Mouse (Mus musculus): ENCODE measurements around the gene Gm5624.
"Not testable (repeated sequence)": the region's sequence is repeated elsewhere in the genome, so short reads cannot be mapped to it uniquely, and the experiment has no call there.

The Gm5624 gene

GRCm38 (mm10) chr14:44627737-44628136 is at the start of gene Gm5624:
TSS of gene Gm5624 (minus strand) at chr14:44627938.
- TF ChIP-seq GATA4 (IDR thresholded peaks at IDR 0.05; ENCODE audit: insufficient replicate concordance, low read length) = not testable (repeated sequence)

DNA sequence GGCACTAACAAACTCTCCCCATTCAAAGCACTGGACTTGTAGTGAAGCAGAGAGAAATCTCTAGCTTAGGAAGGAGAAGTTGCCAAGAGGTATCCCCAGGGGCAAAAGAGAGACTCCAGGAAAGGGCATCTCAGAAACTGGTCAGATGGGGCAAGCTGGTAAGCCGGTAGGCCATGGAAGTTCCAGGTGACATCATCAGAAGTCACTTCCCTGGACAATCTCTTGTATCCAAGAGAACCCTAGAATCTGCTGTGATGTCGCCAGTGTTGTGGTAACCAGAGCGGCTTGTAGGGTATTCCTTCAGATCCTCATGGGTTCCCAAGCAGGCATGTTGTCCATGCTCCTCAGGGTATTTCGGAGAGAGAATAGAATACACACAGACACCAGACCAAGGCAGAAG is 44.9 kb downstream of the Gm5624 start, which contains the start of gene Gm8247:
Gene Gm8247, plus strand, starts transcription at position 301 of the 400 bp plus-strand sequence.
- TF ChIP-seq GATA4 (IDR thresholded peaks at IDR 0.05; ENCODE audit: insufficient replicate concordance, low read length) = not testable (repeated sequence)

- TF ChIP-seq GATA4 (IDR thresholded peaks at IDR 0.05; ENCODE audit: insufficient replicate concordance, low read length) = not testable (repeated sequence)
Observed at GRCm38 (mm10) chr14:44517976-44518375, 109.8 kb downstream of the Gm5624 start, which contains the start of gene Gm17093. TSS of gene Gm17093 (plus strand) at chr14:44518276.

Data from liver, adult (tissue).